Mouse (Mus musculus) B cell, adult 2 months (primary cell): ENCODE results near the gene Fzr1.
A peak's percentile ranks its signal among the peaks of the same experiment; 100 is the strongest.

ENCODE experiments used
- DNase-seq, 2 experiments: peaks; one replicate each; pipeline ENCODE4 v3.0.0; 2022

The Fzr1 gene

DNA sequence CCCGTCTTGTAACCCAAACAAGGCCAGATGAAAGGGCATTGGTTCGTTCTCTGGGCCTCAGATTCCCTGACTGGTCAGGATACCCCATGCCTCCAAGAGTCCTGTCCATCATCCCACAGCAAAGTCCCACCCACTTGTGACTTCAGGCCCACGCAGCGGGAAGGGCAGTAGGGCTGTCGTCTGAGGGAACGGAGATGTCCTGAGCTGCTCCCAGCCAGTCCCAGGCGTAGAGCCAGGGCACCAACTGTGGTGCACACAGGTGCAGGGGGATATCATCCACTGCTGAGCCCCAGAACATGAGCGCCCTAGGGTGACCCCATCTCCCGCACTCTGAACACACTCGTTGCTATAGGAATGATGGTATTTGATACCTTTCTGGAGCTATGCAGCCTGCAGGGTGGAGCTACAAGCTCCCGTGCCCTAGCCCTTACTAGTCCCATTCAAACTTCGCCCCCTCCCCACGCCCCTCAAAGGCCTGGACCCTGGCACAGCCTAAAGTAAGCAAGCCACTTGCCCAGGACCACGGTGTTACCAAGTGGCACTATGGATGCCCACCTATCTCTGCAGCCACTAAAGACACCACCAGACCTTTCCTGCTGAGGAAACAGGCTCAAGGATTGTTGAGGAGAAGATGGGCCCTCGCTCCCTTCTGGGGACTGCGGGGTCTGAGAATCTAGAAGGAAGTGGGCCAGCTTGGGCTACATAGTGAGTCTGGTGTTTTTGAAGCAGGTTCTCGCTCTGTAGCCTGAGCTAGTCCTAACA is 37.4 kb upstream of the Fzr1 start:
- DNase-seq = no peak

DNA sequence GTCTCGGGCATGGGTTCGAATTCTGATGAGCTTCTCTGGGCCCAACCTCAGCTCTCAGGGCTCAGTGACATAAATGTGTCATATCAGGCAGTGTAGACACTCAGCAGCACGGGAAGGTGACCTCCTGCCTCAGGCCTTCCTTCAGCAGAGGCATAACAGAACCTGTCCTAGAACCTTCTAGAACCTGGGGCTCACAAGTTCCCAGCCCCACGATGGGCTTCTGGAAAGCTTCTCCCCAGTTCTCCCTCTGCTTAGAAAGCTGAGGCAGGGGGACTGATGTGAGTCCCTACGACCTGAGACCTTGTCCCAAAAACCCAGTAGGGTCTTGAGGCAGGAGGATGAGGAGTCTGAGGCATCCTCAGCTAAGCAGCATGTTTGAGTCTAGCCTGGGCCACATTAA is 36.8 kb upstream of the Fzr1 start:
- DNase-seq = no peak

DNA sequence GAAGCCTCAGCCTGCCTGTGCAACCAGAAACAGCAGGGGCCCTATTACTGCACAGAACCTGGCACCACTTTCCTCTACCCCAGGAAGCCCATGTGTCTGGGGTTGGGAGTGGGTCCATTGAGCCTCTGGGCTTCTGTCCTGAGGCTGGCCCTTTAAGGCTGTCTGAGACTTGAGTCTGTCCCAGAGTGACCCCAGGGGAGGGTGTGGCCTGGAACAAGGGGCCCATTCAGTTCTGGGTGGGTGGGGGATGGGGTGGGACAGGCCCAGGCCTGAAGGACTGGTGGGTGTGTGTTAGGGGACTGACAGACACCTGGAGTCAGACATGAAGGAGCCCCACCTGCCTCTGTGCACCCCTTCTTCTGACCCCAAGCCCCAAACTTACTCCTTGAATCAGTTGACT is 36.4 kb upstream of the Fzr1 start:
- no peak for DNase-seq

GRCm38 (mm10) chr10:81413310-81414261 is 35.3 kb upstream of the Fzr1 start:
- no peak for DNase-seq

GRCm38 (mm10) chr10:81412586-81413309 is 34.4 kb upstream of the Fzr1 start:
- DNase-seq = no peak

- DNase-seq = no peak
Observed at GRCm38 (mm10) chr10:81411471-81412400, 33.4 kb upstream of the Fzr1 start.

DNA sequence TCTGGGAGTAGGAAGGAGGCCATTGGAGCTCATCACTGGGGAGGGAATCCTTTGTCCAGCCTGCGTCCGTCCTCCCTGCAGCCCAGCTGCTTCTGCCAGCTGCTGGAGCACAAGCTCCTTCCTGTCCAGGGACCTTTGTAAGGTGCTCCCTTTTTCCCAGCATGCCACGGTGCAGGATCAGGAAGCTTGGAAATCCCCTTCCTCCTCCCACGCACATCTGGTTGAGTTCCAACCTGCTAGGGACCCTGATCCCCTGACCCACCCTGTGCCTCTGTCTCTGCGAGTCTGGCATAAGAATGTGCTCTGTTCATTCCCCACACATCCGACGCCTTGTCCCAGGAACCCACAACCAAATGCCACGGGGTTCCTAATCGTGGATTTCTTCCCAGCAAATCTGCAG is 32.7 kb upstream of the Fzr1 start:
- DNase-seq = no peak

- DNase-seq = no peak
Observed at GRCm38 (mm10) chr10:81410350-81410749, 32.0 kb upstream of the Fzr1 start.

DNA sequence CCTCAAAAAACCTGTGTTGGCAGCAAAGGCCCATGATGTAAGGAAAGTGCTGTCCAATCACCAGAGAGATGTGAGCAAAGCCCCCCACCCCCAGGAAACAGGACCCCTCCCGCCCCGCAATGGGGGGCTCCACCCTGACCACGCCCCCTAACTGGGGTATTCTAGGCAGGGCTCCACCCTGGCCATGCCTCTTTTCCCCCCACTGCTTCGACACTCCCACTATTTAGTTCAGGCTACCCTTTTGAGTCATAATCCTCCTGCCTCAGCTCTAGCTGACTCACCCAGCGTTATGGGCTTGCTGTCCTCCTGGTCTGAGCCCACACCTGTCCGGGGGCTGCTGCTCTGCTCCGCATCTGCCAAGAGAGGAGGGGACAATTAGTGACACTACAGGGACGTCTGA is 31.0 kb upstream of the Fzr1 start:
- DNase-seq = no peak

DNA sequence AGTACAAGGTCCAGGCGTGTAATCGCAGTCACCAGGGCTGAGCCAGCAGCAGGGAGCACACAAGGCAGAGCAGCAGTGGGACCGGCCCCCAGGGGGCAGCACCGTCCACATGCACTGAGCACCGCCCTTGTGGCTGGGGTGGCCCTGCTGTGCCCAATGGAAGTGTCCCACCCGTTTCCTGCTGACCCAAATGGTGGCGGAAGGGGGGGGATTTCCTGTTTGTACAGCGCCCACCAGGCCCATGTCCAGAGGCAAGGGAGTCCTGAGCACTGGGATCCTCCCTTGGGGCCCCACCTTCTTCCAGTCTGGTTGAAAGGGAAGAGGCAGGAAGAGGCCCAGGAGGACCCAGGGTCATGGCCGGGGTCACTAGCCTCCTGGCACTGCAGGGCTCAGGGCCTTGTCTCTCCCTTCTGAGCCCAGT is 30.6 kb upstream of the Fzr1 start:
- DNase-seq = peak; percentile 82 to 84

- DNase-seq = no peak
Observed at GRCm38 (mm10) chr10:81408424-81408729, 30.1 kb upstream of the Fzr1 start.

DNA sequence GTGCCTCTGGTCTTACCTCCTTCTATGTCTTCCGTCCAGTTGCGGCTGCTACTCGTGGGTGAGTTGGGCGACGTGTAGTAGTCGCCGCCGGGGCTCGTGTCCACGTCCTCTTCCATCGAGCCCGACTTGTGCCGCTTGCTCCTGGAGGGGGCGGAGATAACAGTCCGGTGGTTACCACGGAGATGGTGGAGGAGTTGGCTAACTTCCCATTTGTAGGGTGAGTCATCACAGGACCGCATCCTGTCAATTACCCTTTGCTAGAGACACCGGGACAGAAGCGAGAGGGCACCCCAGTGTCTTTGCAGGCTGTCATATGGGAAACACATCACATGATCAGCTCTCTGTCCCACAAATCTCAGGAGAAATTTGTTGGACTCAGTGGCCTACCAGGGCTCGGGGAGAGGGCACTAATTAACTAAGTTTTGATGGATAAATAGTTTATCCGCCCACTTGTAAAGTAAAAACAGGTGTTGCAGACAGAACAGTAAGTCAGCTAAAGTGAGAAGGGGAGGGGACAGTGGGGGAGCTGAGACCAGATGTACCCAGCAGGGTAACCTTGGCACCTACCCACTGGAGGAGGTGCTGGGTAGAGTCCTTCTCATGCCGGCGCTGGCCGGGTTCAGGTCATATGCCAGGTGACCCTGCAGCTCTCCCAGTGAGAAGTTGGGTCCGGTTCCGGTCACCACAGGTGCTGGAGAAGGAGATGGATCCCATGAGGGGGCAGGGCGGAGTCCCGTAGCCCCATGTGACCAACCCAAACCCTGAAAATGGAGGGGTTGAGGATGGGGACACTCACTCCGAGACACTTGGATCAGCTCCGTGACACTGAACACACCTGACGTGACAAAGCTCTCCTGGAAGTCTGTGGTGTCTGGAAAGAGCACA is 29.5 kb upstream of the Fzr1 start:
- peak; percentile 72 to 76 for DNase-seq

DNA sequence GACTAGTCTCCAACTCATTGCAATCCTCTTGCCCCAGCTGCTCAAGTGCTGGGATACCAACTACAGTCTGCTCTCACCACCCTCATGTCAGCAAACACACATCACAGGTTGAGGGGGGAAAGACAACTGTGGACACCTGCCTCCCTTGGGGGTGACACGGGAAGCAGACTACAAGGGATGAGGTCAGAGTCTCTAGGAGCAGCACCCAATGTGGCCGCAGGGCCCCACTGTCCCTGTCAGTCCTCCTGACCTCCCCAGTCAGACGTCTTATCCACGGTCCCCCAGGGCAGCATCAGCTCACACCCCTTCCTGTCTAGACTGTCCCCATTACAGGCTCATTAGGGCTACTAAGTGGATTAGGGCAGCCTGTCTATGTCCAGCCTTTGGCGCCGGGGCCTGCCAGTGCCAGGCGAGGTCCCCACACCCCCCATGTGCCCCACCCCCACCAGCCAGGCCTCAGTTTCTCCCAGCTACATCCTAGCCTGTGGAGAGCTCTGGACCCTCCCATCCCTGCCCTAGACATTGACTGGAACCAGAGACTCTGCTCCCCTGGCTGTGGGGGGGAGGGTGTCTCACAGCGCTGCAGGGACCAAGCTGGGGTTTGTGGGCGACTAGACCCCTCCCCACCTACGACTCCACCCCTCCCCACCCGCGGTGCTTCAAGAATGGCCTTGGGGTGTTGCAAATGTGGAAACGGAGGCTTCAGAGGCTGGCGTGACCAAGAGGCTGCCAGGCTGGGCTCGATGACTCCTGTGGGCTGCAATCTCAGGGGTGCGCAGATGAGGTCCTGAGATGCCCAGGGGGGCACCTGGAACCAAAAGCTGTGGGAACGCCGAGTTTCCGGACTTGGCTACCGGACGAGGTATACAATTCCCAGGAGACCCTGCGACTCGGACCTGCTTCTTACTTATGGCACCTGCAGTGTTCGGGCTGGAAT is 28.5 kb upstream of the Fzr1 start:
- no peak for DNase-seq

GRCm38 (mm10) chr10:81405588-81406201 is 27.4 kb upstream of the Fzr1 start:
- DNase-seq = peak; percentile 85 to 86

GRCm38 (mm10) chr10:81404720-81405119 is 26.4 kb upstream of the Fzr1 start:
- peak in 1 of 2 experiments; percentile 33 for DNase-seq

GRCm38 (mm10) chr10:81404082-81404481 is 25.8 kb upstream of the Fzr1 start:
- DNase-seq = no peak

GRCm38 (mm10) chr10:81403511-81403910 is 25.2 kb upstream of the Fzr1 start:
- DNase-seq = no peak

- DNase-seq = no peak
Observed at GRCm38 (mm10) chr10:81402227-81402765, 24.0 kb upstream of the Fzr1 start.

GRCm38 (mm10) chr10:81401521-81402226 is 23.4 kb upstream of the Fzr1 start:
- DNase-seq = no peak
